Mouse (Mus musculus) embryonic facial prominence, embryonic 10.5 days (tissue): Measurements from ENCODE around the gene Guk1. TPM values are rescaled to one million over a fixed set of nuclear protein-coding genes. Genes with fewer than 3 reads are reported as not detected.

Source experiments
- polyA plus RNA-seq: library from polyadenylated mRNA; unstranded; fragments of >200 nt; fragmentation: Nextera tagmentation; extraction: Ambion mirVana; gene quantifications from 2 replicates; pipeline ENCODE4 v1.2.1, GENCODE M21; 2016

The Guk1 gene
- polyA plus RNA-seq, 1 experiment from 2014 or later, result 133 TPM

Other genes starting within 250 kb of the Guk1 start
- 23.0 and 25.0 TPM in 2 replicates for gene Hist3h2ba, start 243.3 kb downstream of the Guk1 start, polyA plus RNA-seq
- gene Hist3h2a, start 237.5 kb downstream of the Guk1 start, polyA plus RNA-seq, result 17.8 and 19.0 TPM in 2 replicates
- 0.19 and 0.40 TPM in 2 replicates for gene Trim17, start 237.5 kb downstream of the Guk1 start, polyA plus RNA-seq
- 19.0 and 19.1 TPM in 2 replicates for gene Trim11, start 214.1 kb downstream of the Guk1 start, polyA plus RNA-seq
- 0.05 and 0.24 TPM in 2 replicates for gene Obscn, start 55.8 kb downstream of the Guk1 start, polyA plus RNA-seq
- gene Iba57, start 28.5 kb downstream of the Guk1 start, polyA plus RNA-seq, result 4.0 and 4.7 TPM in 2 replicates
- 0.15 TPM in 1 of 2 replicates, not detected in the other for gene Gjc2, start 9.0 kb downstream of the Guk1 start, polyA plus RNA-seq
- 119 and 128 TPM in 2 replicates for gene Mrpl55, start 10.3 kb upstream of the Guk1 start, polyA plus RNA-seq
- gene 2310033P09Rik, start 16.1 kb upstream of the Guk1 start, polyA plus RNA-seq, result 43.9 and 46.0 TPM in 2 replicates
- gene Arf1, start 36.1 kb upstream of the Guk1 start, polyA plus RNA-seq, result 645 and 651 TPM in 2 replicates
- 0.77 and 1.7 TPM in 2 replicates for gene Wnt3a, start 98.5 kb upstream of the Guk1 start, polyA plus RNA-seq
- 2.3 and 2.6 TPM in 2 replicates for gene Wnt9a, start 114.7 kb upstream of the Guk1 start, polyA plus RNA-seq
- gene Prss38, start 183.4 kb upstream of the Guk1 start, polyA plus RNA-seq, result not detected in 2 replicates